Comparison of ENCODE assay signal across 24 mouse cellular contexts in the genomic region with DNA sequence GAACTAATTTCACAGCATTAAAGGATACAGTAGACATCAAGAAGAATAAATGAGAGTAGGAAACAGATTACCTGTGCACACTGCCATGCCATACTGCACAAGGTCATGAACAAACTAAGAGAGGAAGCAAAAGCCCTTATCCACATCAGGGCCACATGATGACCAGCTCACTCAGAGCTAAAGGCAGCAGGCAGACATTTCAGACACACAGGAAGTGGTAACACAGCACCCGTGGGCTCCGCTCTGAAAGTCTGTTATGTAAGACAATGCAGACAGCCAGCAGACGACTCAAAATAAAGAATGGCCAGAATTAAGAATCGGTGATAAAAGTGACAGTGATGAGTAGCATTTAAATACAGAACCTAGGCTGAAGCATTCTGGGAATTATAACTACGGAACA. TPM values are rescaled to one million over a fixed set of nuclear protein-coding genes. Genes with fewer than 3 reads are reported as not detected.
DNase-seq lines count a peak whose midpoint lies in the region; ATAC-seq lines count a peak whose summit lies in the region.
"Had no signal": no experiment of that assay in that cellular context is flagged by ENCODE, and none has a peak within 500 bp of the region (broad histone marks: within the 10 kb centered on the region; RNA-seq: fewer than 3 reads in every experiment).

No protein-coding gene starts in this region.

- no peaks in the 10 kb centered on the region for H3K4me1 ChIP-seq in liver, embryonic 11.5 days (replicated peaks; ENCODE audit: control insufficient read depth, insufficient read depth, low read length)
- H3K4me1 ChIP-seq: hindbrain, embryonic 10.5 days; intestine, embryonic 15.5 days; liver, embryonic 15.5 days; stomach, embryonic 15.5 days had no signal

- no peak overlapping the region for H3K4me2 ChIP-seq in liver, embryonic 11.5 days
- H3K4me2 ChIP-seq: intestine, embryonic 15.5 days; liver, embryonic 15.5 days; stomach, embryonic 15.5 days had no signal

- no peaks in the 10 kb centered on the region for H3K36me3 ChIP-seq in liver, embryonic 11.5 days (ENCODE audit: control insufficient read depth, insufficient read depth, low read length)
- H3K36me3 ChIP-seq: hindbrain, embryonic 10.5 days; intestine, embryonic 15.5 days; liver, embryonic 15.5 days; stomach, embryonic 15.5 days had no signal

- H3K9me3 ChIP-seq in liver, embryonic 11.5 days (ENCODE audit: control insufficient read depth, low read length) = no peaks in the 10 kb centered on the region
- H3K9me3 ChIP-seq: hindbrain, embryonic 10.5 days; intestine, embryonic 15.5 days; liver, embryonic 15.5 days; stomach, embryonic 15.5 days had no signal

- peak; percentile 91 for ATAC-seq in megakaryocyte, adult 5-6 weeks (ENCODE audit: poor library complexity, severe bottlenecking)
- ATAC-seq in liver, embryonic 11.5 days (replicated peaks; ENCODE audit: low FRiP score) = no peak
- ATAC-seq: intestine, embryonic 15.5 days had no signal

- H3K9ac ChIP-seq in liver, embryonic 11.5 days (ENCODE audit: low read depth, low read length) = no peak overlapping the region
- H3K9ac ChIP-seq: intestine, embryonic 15.5 days; liver, embryonic 15.5 days; stomach, embryonic 15.5 days had no signal

- intact Hi-C loops in left cerebral cortex, postnatal 14 days (cut with DNase I) = no loop called here
- intact Hi-C loops in left cerebral cortex, postnatal 10 days (cut with DNase I) = no loop called here

- H3K27ac ChIP-seq in liver, embryonic 11.5 days (ENCODE audit: low read depth, low read length) = no peak overlapping the region
- H3K27ac ChIP-seq: hindbrain, embryonic 10.5 days; intestine, embryonic 15.5 days; liver, embryonic 15.5 days; stomach, embryonic 15.5 days had no signal

- DNase-seq in left cerebral cortex, postnatal 14 days (ENCODE audit: low spot score in 2 of 2) = peak; percentile 6 to 29
- no peak for DNase-seq in left cerebral cortex, postnatal 10 days (ENCODE audit: extremely low spot score in 1 of 2, low spot score in 2 of 2)
- peak; percentile 26 for DNase-seq in 416B (ENCODE audit: low read depth)
- DNase-seq in T-cell, adult 2 months (ENCODE audit: low spot score) = peak; percentile 33
- DNase-seq in liver, embryonic 11.5 days (ENCODE audit: low spot score) = no peak
- no peak for DNase-seq in gastrocnemius, postnatal 25 days
- DNase-seq in neural tube, embryonic 10.5 days (ENCODE audit: extremely low spot score, low spot score) = no peak
- DNase-seq: cerebellum, postnatal 14 days; retina, postnatal 1 day had no signal

- H3K4me3 ChIP-seq in liver, embryonic 11.5 days (ENCODE audit: low read depth, low read length) = no peak overlapping the region
- H3K4me3 ChIP-seq: hindbrain, embryonic 10.5 days; intestine, embryonic 15.5 days; liver, embryonic 15.5 days; stomach, embryonic 15.5 days had no signal

- H3K27me3 ChIP-seq in liver, embryonic 11.5 days (replicated peaks; ENCODE audit: control insufficient read depth, insufficient read depth, low read length) = no peaks in the 10 kb centered on the region
- H3K27me3 ChIP-seq: intestine, embryonic 15.5 days; liver, embryonic 15.5 days; stomach, embryonic 15.5 days had no signal

- 46% methylated on average over 5 of the region's 5 CpGs for WGBS in liver, embryonic 11.5 days

RNA-seq across cellular contexts. Expression of gene Olfr521, which starts 18.1 kb away (rescaled TPM):
- not detected for total RNA-seq in left cerebral cortex, postnatal 14 days (2021)
- total RNA-seq in left cerebral cortex, postnatal 10 days (2021) = not detected
- total RNA-seq in megakaryocyte, adult 5-6 weeks (2015) = not detected in 2 replicates
- total RNA-seq in megakaryocyte, adult 5-6 weeks (2017) = not detected in 2 replicates
- not detected in 2 replicates for polyA plus RNA-seq in liver, embryonic 11.5 days (2014; fragmentation: Nextera tagmentation; extraction: Ambion mirVana)
- total RNA-seq in gastrocnemius, postnatal 25 days (2021) = not detected
- total RNA-seq: adrenal gland, postnatal 4 days; gastrocnemius, postnatal 4 days; layer of hippocampus, adult 8-10 months; megakaryocyte-erythroid progenitor cell, adult 5-6 weeks; neutrophil, adult 5-6 weeks had no signal
- polyA plus RNA-seq: embryonic facial prominence, embryonic 11.5 days; heart, embryonic 14.5 days; hindbrain, embryonic 10.5 days; intestine, embryonic 15.5 days; kidney, embryonic 16.5 days; limb, embryonic 11.5 days; liver, embryonic 15.5 days; stomach, embryonic 15.5 days; urinary bladder, adult 2 months had no signal

RNA-seq across cellular contexts. Expression of gene Neu3, which starts 46.8 kb away (rescaled TPM):
- 1 to 10 TPM; 2.5 to 3.2 TPM for total RNA-seq in left cerebral cortex, postnatal 14 days (2021)
- 1 to 10 TPM; 2.7 to 3.1 TPM for total RNA-seq in left cerebral cortex, postnatal 10 days (2021)
- 0.22 and 1.4 TPM in 2 replicates for total RNA-seq in megakaryocyte, adult 5-6 weeks (2015)
- 1.1 and 1.8 TPM in 2 replicates for total RNA-seq in megakaryocyte, adult 5-6 weeks (2017)
- polyA plus RNA-seq in liver, embryonic 11.5 days (2014; fragmentation: Nextera tagmentation; extraction: Ambion mirVana) = 5.4 and 5.9 TPM in 2 replicates
- total RNA-seq in gastrocnemius, postnatal 25 days (2021) = 1 to 10 TPM; 2.4 to 2.8 TPM

RNA-seq across cellular contexts. Expression of gene Olfr520, which starts 51.3 kb away (rescaled TPM):
- total RNA-seq in left cerebral cortex, postnatal 14 days (2021) = not detected
- under 1 TPM in 1 of 2 experiments, not detected in 1; 0.51 TPM for total RNA-seq in left cerebral cortex, postnatal 10 days (2021)
- total RNA-seq in megakaryocyte, adult 5-6 weeks (2015) = not detected in 2 replicates
- total RNA-seq in megakaryocyte, adult 5-6 weeks (2017) = not detected in 2 replicates
- polyA plus RNA-seq in liver, embryonic 11.5 days (2014; fragmentation: Nextera tagmentation; extraction: Ambion mirVana) = not detected in 2 replicates
- not detected for total RNA-seq in gastrocnemius, postnatal 25 days (2021)
- total RNA-seq: adrenal gland, postnatal 4 days; megakaryocyte-erythroid progenitor cell, adult 5-6 weeks; neutrophil, adult 5-6 weeks had no signal
- polyA plus RNA-seq: embryonic facial prominence, embryonic 11.5 days; heart, embryonic 14.5 days; hindbrain, embryonic 10.5 days; intestine, embryonic 15.5 days; kidney, embryonic 16.5 days; limb, embryonic 11.5 days; liver, embryonic 15.5 days; stomach, embryonic 15.5 days had no signal

Comparison
In these comparisons a context has a peak if more than half of its experiments do, and no peak if none do; other contexts are left out.
1. DNase-seq: peak in left cerebral cortex, postnatal 14 days (2 of 2), 416B (single experiment) and T-cell, adult 2 months (single experiment); none in left cerebral cortex, postnatal 10 days (0 of 2), liver, embryonic 11.5 days (single experiment), gastrocnemius, postnatal 25 days (single experiment) and neural tube, embryonic 10.5 days (single experiment).